Mouse (Mus musculus): ENCODE results near the gene Rpl6. TPM values are rescaled to one million over a fixed set of nuclear protein-coding genes. Genes with fewer than 3 reads are reported as not detected.
"Not testable (repeated sequence)": the region's sequence is repeated elsewhere in the genome, so short reads cannot be mapped to it uniquely, and the experiment has no call there.

The Rpl6 gene
- polyA plus RNA-seq, 1 experiment from 2014 or later: 373 TPM

GRCm38 (mm10) chr5:121224856-121225255 is 20.6 kb downstream of the Rpl6 start:
- Histone ChIP-seq H3K36me3 (ENCODE audit: insufficient read depth, low read length) (no peaks in the 10 kb centered on the region), H3K27me3 (replicated peaks; ENCODE audit: insufficient read depth, low read length) (no peaks in the 10 kb centered on the region), H3K4me2 (replicated peaks; ENCODE audit: low read depth, low read length) (no peak overlapping the region), H3K9me3 (ENCODE audit: low read length) (no peaks in the 10 kb centered on the region), H3K9ac (replicated peaks; ENCODE audit: low read depth) (no peak overlapping the region), H3K27ac (ENCODE audit: low read length) (no peak overlapping the region), H3K4me1 (ENCODE audit: insufficient read depth, low read depth, low read length) (no peaks in the 10 kb centered on the region), H3K4me3 (ENCODE audit: low read depth, low read length) (no peak overlapping the region)
- 88% methylated on average over 3 of the region's 3 CpGs for WGBS
- ATAC-seq (no peak), DNase-seq (ENCODE audit: low spot score) (no peak)
- no peak for TF ChIP-seq EP300 (IDR thresholded peaks at IDR 0.05)
- TF ChIP-seq CTCF (IDR thresholded peaks at IDR 0.05): no peak

- H3K27me3 ChIP-seq (replicated peaks; ENCODE audit: insufficient read depth, low read length): no peaks in the 10 kb centered on the region
- no peaks in the 10 kb centered on the region for H3K9me3 ChIP-seq (ENCODE audit: low read length)
- TF ChIP-seq EP300 (IDR thresholded peaks at IDR 0.05) (no peak), CTCF (IDR thresholded peaks at IDR 0.05) (no peak)
- no peak overlapping the region for H3K4me2 ChIP-seq (replicated peaks; ENCODE audit: low read depth, low read length)
- H3K36me3 ChIP-seq (ENCODE audit: insufficient read depth, low read length): no peaks in the 10 kb centered on the region
- H3K27ac ChIP-seq (ENCODE audit: low read length): no peak overlapping the region
- DNase-seq (ENCODE audit: low spot score) (no peak), ATAC-seq (no peak)
- H3K4me1 ChIP-seq (ENCODE audit: insufficient read depth, low read depth, low read length): no peaks in the 10 kb centered on the region
- H3K4me3 ChIP-seq (ENCODE audit: low read depth, low read length): no peak overlapping the region
- WGBS: 76% methylated on average over 2 of the region's 2 CpGs
- H3K9ac ChIP-seq (replicated peaks; ENCODE audit: low read depth): no peak overlapping the region
Observed at GRCm38 (mm10) chr5:121225854-121226253, 21.6 kb downstream of the Rpl6 start.

GRCm38 (mm10) chr5:121226406-121226805 is 22.1 kb downstream of the Rpl6 start:
- DNase-seq (ENCODE audit: low spot score): no peak
- H3K27me3 ChIP-seq (replicated peaks; ENCODE audit: insufficient read depth, low read length): no peaks in the 10 kb centered on the region
- WGBS: 58% methylated on average over 3 of the region's 3 CpGs

GRCm38 (mm10) chr5:121226845-121227244 is 22.6 kb downstream of the Rpl6 start:
- ATAC-seq: no peak

More at GRCm38 (mm10) chr5:121226406-121226805, 22.1 kb downstream of the Rpl6 start:
- no peak overlapping the region for H3K9ac ChIP-seq (replicated peaks; ENCODE audit: low read depth)
- H3K4me1 ChIP-seq (ENCODE audit: insufficient read depth, low read depth, low read length): no peaks in the 10 kb centered on the region
- ATAC-seq: no peak
- no peaks in the 10 kb centered on the region for H3K36me3 ChIP-seq (ENCODE audit: insufficient read depth, low read length)
- H3K4me2 ChIP-seq (replicated peaks; ENCODE audit: low read depth, low read length): no peak overlapping the region
- TF ChIP-seq EP300 (IDR thresholded peaks at IDR 0.05): no peak
- no peak for TF ChIP-seq CTCF (IDR thresholded peaks at IDR 0.05)
- H3K4me3 ChIP-seq (ENCODE audit: low read depth, low read length): no peak overlapping the region
- no peak overlapping the region for H3K27ac ChIP-seq (ENCODE audit: low read length)
- H3K9me3 ChIP-seq (ENCODE audit: low read length): no peaks in the 10 kb centered on the region

GRCm38 (mm10) chr5:121227330-121227729 is 23.0 kb downstream of the Rpl6 start:
- H3K27ac ChIP-seq (ENCODE audit: low read length); H3K4me3 ChIP-seq (ENCODE audit: low read depth, low read length); H3K36me3 ChIP-seq (ENCODE audit: insufficient read depth, low read length); H3K9ac ChIP-seq (replicated peaks; ENCODE audit: low read depth); DNase-seq (ENCODE audit: low spot score); H3K27me3 ChIP-seq (replicated peaks; ENCODE audit: insufficient read depth, low read length); ATAC-seq; H3K4me2 ChIP-seq (replicated peaks; ENCODE audit: low read depth, low read length); H3K4me1 ChIP-seq (ENCODE audit: insufficient read depth, low read depth, low read length); H3K9me3 ChIP-seq (ENCODE audit: low read length): not testable (repeated sequence)
- 81% methylated on average over 1 of the region's 1 CpGs for WGBS

More at GRCm38 (mm10) chr5:121226845-121227244, 22.6 kb downstream of the Rpl6 start:
- Histone ChIP-seq H3K4me3 (ENCODE audit: low read depth, low read length) (no peak overlapping the region), H3K27ac (ENCODE audit: low read length) (no peak overlapping the region), H3K9me3 (ENCODE audit: low read length) (no peaks in the 10 kb centered on the region), H3K36me3 (ENCODE audit: insufficient read depth, low read length) (no peaks in the 10 kb centered on the region), H3K27me3 (replicated peaks; ENCODE audit: insufficient read depth, low read length) (no peaks in the 10 kb centered on the region), H3K4me2 (replicated peaks; ENCODE audit: low read depth, low read length) (no peak overlapping the region), H3K9ac (replicated peaks; ENCODE audit: low read depth) (no peak overlapping the region), H3K4me1 (ENCODE audit: insufficient read depth, low read depth, low read length) (no peaks in the 10 kb centered on the region)
- no peak for DNase-seq (ENCODE audit: low spot score)
- TF ChIP-seq EP300 (IDR thresholded peaks at IDR 0.05) (no peak), CTCF (IDR thresholded peaks at IDR 0.05) (no peak)
- WGBS: 78% methylated on average over 4 of the region's 4 CpGs

GRCm38 (mm10) chr5:121229182-121229581 is 24.9 kb downstream of the Rpl6 start:
- no peak overlapping the region for H3K4me2 ChIP-seq (replicated peaks; ENCODE audit: low read depth, low read length)
- no peaks in the 10 kb centered on the region for H3K4me1 ChIP-seq (ENCODE audit: insufficient read depth, low read depth, low read length)
- no peak for DNase-seq (ENCODE audit: low spot score)
- no peaks in the 10 kb centered on the region for H3K27me3 ChIP-seq (replicated peaks; ENCODE audit: insufficient read depth, low read length)
- ATAC-seq: no peak
- H3K4me3 ChIP-seq (ENCODE audit: low read depth, low read length): no peak overlapping the region
- no peaks in the 10 kb centered on the region for H3K9me3 ChIP-seq (ENCODE audit: low read length)
- no peak overlapping the region for H3K27ac ChIP-seq (ENCODE audit: low read length)
- H3K36me3 ChIP-seq (ENCODE audit: insufficient read depth, low read length): no peaks in the 10 kb centered on the region
- TF ChIP-seq EP300 (IDR thresholded peaks at IDR 0.05): no peak
- TF ChIP-seq CTCF (IDR thresholded peaks at IDR 0.05): no peak
- no peak overlapping the region for H3K9ac ChIP-seq (replicated peaks; ENCODE audit: low read depth)
- 92% methylated on average over 2 of the region's 2 CpGs for WGBS

- Histone ChIP-seq H3K4me3 (ENCODE audit: low read depth, low read length) (no peak overlapping the region), H3K4me1 (ENCODE audit: insufficient read depth, low read depth, low read length) (no peaks in the 10 kb centered on the region), H3K27ac (ENCODE audit: low read length) (no peak overlapping the region), H3K27me3 (replicated peaks; ENCODE audit: insufficient read depth, low read length) (no peaks in the 10 kb centered on the region), H3K36me3 (ENCODE audit: insufficient read depth, low read length) (no peaks in the 10 kb centered on the region), H3K9ac (replicated peaks; ENCODE audit: low read depth) (no peak overlapping the region), H3K4me2 (replicated peaks; ENCODE audit: low read depth, low read length) (no peak overlapping the region), H3K9me3 (ENCODE audit: low read length) (no peaks in the 10 kb centered on the region)
- TF ChIP-seq CTCF (IDR thresholded peaks at IDR 0.05) (no peak), EP300 (IDR thresholded peaks at IDR 0.05) (no peak)
- 70% methylated on average over 9 of the region's 9 CpGs for WGBS
- no peak for DNase-seq (ENCODE audit: low spot score)
- ATAC-seq: no peak
Observed at GRCm38 (mm10) chr5:121230811-121231210, 26.5 kb downstream of the Rpl6 start.
